Mouse (Mus musculus): ENCODE data around the gene Mrgprh. TPM values are rescaled to one million over a fixed set of nuclear protein-coding genes. Genes with fewer than 3 reads are reported as not detected.
A peak's percentile ranks its signal among the peaks of the same experiment; 100 is the strongest.

Gene Mrgprh
- polyA plus RNA-seq, 1 experiment = not detected

DNA sequence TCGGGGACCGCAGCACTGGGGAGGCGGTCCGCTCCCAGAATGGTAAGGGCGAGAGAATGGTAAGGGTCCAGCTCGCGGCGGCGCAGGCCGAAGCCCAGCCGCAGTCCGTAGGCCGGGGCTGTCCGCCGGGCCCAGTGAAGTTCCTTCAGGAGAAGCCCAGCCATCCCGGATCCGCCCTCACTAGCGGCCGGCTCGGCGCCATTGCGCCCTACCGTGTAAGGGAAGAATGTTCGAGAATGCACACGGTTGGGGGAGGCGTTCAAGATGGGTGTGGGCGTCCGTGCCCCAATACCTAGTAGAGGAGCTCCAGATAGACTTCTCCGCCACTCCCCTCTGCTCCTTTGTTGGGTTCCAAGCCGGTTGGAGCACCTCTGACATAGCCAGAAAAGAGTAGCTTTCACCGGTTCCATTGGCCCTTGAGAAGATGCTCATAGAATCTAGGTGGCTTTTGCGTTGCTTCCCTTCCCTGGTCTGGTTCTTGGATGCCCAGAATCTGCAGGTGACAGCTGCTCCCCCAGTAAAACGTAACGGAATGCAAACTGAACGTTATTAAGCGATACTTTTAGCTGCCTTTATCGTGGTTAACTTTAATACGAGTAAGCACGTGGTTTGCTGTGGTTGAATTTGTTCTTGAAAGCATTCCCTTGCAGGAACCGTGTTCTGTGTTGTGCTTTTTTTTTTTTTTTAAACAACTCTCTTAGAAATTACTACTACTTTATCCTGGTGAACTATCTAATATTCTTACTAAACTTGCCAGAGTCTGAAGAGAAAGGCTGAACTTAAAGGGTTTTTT lies 41.0 kb downstream of the Mrgprh start:
- no peak for TF ChIP-seq TCF12 (IDR thresholded peaks at IDR 0.05; ENCODE audit: insufficient read depth, poor library complexity, severe bottlenecking)
- TF ChIP-seq E2F4 (IDR thresholded peaks at IDR 0.05; ENCODE audit: insufficient read depth) = no peak
- no peak for TF ChIP-seq REST (IDR thresholded peaks at IDR 0.05; ENCODE audit: insufficient read depth, insufficient read length)
- no peak for TF ChIP-seq MAX (IDR thresholded peaks at IDR 0.05; ENCODE audit: low read depth)
- TF ChIP-seq CEBPB (IDR thresholded peaks at IDR 0.05; ENCODE audit: insufficient read depth, poor library complexity, severe bottlenecking) = no peak
- no peak for TF ChIP-seq POLR2AphosphoS2 (IDR thresholded peaks at IDR 0.05; ENCODE audit: insufficient read length, low read depth)
- TF ChIP-seq MYOG (IDR thresholded peaks at IDR 0.05; ENCODE audit: control insufficient read depth in 1 of 3, insufficient read depth in 1 of 3, insufficient read length in 2 of 3, low read depth in 2 of 3) = no peak
- no peak for TF ChIP-seq USF1 (IDR thresholded peaks at IDR 0.05; ENCODE audit: low read depth)
- no peak for TF ChIP-seq POLR2A (IDR thresholded peaks at IDR 0.05; ENCODE audit: insufficient read length, low read depth)
- TF ChIP-seq SRF (IDR thresholded peaks at IDR 0.05; ENCODE audit: control insufficient read depth, insufficient read length, low read depth) = no peak
- TF ChIP-seq TCF3 (IDR thresholded peaks at IDR 0.05; ENCODE audit: insufficient read length, low read depth) = no peak
- TF ChIP-seq MYOD1 (IDR thresholded peaks at IDR 0.05; ENCODE audit: control insufficient read depth in 1 of 3, insufficient read length in 2 of 3, low read depth in 2 of 3) = no peak
- peaks cover 46% of the 10 kb centered on the region for H3K36me3 ChIP-seq (ENCODE audit: control insufficient read depth, insufficient read depth)

DNA sequence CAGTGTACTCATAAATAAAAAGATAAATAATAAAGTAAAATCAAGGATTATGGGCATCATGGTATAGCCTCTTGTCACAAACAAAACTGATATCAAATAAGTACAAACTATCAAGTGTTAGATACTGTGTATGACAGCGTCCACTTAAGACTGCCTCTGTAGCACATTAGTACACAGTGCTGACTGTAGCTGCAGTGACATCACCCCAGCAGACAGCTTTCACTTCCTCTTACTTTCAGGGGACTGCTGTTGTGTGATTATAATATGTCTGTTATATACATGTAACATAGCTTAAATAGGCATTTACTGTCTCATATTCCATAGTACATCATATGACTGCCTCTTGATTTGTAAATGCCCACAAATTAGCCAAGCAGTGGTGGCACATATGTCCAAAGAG lies 45.2 kb downstream of the Mrgprh start:
- Histone ChIP-seq H3K79me2 (ENCODE audit: control insufficient read depth, insufficient read depth) (peaks cover 43% of the 10 kb centered on the region), H3K4me2 (ENCODE audit: low read depth) (no peak overlapping the region), H3ac (ENCODE audit: control insufficient read depth, insufficient read length) (no peak overlapping the region), H3K36me3 (ENCODE audit: control insufficient read depth, insufficient read depth) (peaks cover 69% of the 10 kb centered on the region), H3K4me3 (no peak overlapping the region), H3K27me3 (ENCODE audit: control insufficient read depth, insufficient read depth, insufficient read length) (no peaks in the 10 kb centered on the region)
- TF ChIP-seq USF1 (IDR thresholded peaks at IDR 0.05; ENCODE audit: low read depth) = no peak

More for the DNA sequence above, 41.0 kb downstream of the Mrgprh start:
- H3K27me3 ChIP-seq (ENCODE audit: control insufficient read depth, insufficient read depth, insufficient read length) = no peaks in the 10 kb centered on the region
- H3ac ChIP-seq (ENCODE audit: control insufficient read depth, insufficient read length) = peak overlapping the region; percentile 72
- H3K4me2 ChIP-seq (ENCODE audit: low read depth) = peak overlapping the region; percentile 84
- peak overlapping the region; percentile 95 for H3K4me3 ChIP-seq
- H3K79me2 ChIP-seq (ENCODE audit: control insufficient read depth, insufficient read depth) = peaks cover 60% of the 10 kb centered on the region

DNA sequence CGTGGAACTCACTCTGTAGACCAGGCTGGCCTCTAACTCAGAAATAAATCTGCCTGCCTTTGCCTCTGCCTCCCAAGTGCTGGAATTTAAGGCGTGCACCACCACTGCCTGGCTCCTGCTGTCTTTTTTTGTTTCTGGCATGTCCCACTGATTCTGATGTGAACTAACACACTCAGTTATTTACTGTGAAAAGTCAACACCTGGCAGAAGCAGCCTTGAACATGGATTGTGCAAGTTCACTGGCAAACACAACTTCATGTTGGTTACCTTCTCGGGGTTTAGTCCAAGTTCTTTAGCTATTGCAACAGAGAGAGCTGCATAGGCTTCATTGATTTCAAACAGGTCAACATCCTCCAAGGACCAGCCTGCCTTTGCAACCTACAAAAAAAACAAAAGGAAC lies 49.2 kb downstream of the Mrgprh start:
- no peak overlapping the region for H3ac ChIP-seq (ENCODE audit: control insufficient read depth, insufficient read length)
- no peaks in the 10 kb centered on the region for H3K27me3 ChIP-seq (ENCODE audit: control insufficient read depth, insufficient read depth, insufficient read length)
- peaks cover 52% of the 10 kb centered on the region for H3K36me3 ChIP-seq (ENCODE audit: control insufficient read depth, insufficient read depth)
- TF ChIP-seq MYOD1 (IDR thresholded peaks at IDR 0.05; ENCODE audit: control insufficient read depth in 1 of 3, insufficient read length in 2 of 3, low read depth in 2 of 3) = no peak
- no peak for TF ChIP-seq SRF (IDR thresholded peaks at IDR 0.05; ENCODE audit: control insufficient read depth, insufficient read length, low read depth)
- no peak for TF ChIP-seq MAX (IDR thresholded peaks at IDR 0.05; ENCODE audit: low read depth)
- no peak for TF ChIP-seq CEBPB (IDR thresholded peaks at IDR 0.05; ENCODE audit: insufficient read depth, poor library complexity, severe bottlenecking)
- no peak for TF ChIP-seq MYOG (IDR thresholded peaks at IDR 0.05; ENCODE audit: control insufficient read depth in 1 of 3, insufficient read depth in 1 of 3, insufficient read length in 2 of 3, low read depth in 2 of 3)
- no peak for TF ChIP-seq POLR2A (IDR thresholded peaks at IDR 0.05; ENCODE audit: insufficient read length, low read depth)
- no peak for TF ChIP-seq TCF12 (IDR thresholded peaks at IDR 0.05; ENCODE audit: insufficient read depth, poor library complexity, severe bottlenecking)
- TF ChIP-seq POLR2AphosphoS2 (IDR thresholded peaks at IDR 0.05; ENCODE audit: insufficient read length, low read depth) = no peak
- no peak for TF ChIP-seq TCF3 (IDR thresholded peaks at IDR 0.05; ENCODE audit: insufficient read length, low read depth)
- no peak for TF ChIP-seq USF1 (IDR thresholded peaks at IDR 0.05; ENCODE audit: low read depth)
- no peak for TF ChIP-seq E2F4 (IDR thresholded peaks at IDR 0.05; ENCODE audit: insufficient read depth)
- no peak for TF ChIP-seq REST (IDR thresholded peaks at IDR 0.05; ENCODE audit: insufficient read depth, insufficient read length)
- H3K4me2 ChIP-seq (ENCODE audit: low read depth) = no peak overlapping the region
- peaks cover 5% of the 10 kb centered on the region for H3K79me2 ChIP-seq (ENCODE audit: control insufficient read depth, insufficient read depth)
- H3K4me3 ChIP-seq = no peak overlapping the region

DNA sequence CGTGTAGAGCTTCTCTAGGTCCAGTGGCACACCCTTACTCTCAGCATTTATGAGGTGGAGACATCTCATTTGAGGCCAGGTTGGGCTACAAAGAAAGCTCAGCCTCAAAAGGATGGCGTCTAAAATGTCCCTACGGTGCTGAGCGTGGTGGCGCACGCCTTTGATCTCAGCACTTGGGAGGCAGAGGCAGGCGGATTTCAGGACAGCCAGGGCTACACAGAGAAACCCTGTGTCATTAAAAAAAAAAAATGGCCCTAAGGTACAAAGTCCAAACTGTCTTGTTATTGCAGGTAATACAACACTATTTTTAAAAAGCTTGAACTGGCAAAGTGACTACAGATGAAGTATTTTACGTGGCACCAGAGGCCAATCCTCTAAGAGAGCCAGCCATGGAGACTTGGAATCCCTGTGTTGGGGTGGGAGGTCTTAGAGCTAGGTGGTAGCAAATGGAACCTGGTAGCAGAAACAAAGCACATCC lies 49.9 kb downstream of the Mrgprh start:
- Histone ChIP-seq H3ac (ENCODE audit: control insufficient read depth, insufficient read length) (no peak overlapping the region), H3K27me3 (ENCODE audit: control insufficient read depth, insufficient read depth, insufficient read length) (no peaks in the 10 kb centered on the region), H3K79me2 (ENCODE audit: control insufficient read depth, insufficient read depth) (no peaks in the 10 kb centered on the region), H3K36me3 (ENCODE audit: control insufficient read depth, insufficient read depth) (peaks cover 44% of the 10 kb centered on the region), H3K4me2 (ENCODE audit: low read depth) (no peak overlapping the region), H3K4me3 (no peak overlapping the region)
- TF ChIP-seq REST (IDR thresholded peaks at IDR 0.05; ENCODE audit: insufficient read depth, insufficient read length) = no peak
- TF ChIP-seq POLR2AphosphoS2 (IDR thresholded peaks at IDR 0.05; ENCODE audit: insufficient read length, low read depth) = peak; percentile 25

Other genes starting within 250 kb of the Mrgprh start
- not detected for gene Slc22a1, start 200.2 kb upstream of the Mrgprh start, polyA plus RNA-seq (2012; fragmentation: generic; extraction: Trizol)
- 21.6 TPM for gene Igf2r, start 106.4 kb upstream of the Mrgprh start, polyA plus RNA-seq (2012; fragmentation: generic; extraction: Trizol)
- 0.10 TPM for gene Mas1, start 7.9 kb upstream of the Mrgprh start, polyA plus RNA-seq (2012; fragmentation: generic; extraction: Trizol)
- gene Pnldc1, start 34.2 kb downstream of the Mrgprh start, polyA plus RNA-seq (2012; fragmentation: generic; extraction: Trizol) = 0.05 TPM
- 237 TPM for gene Tcp1, start 39.7 kb downstream of the Mrgprh start, polyA plus RNA-seq (2012; fragmentation: generic; extraction: Trizol)
- gene Mrpl18, start 40.3 kb downstream of the Mrgprh start, polyA plus RNA-seq (2012; fragmentation: generic; extraction: Trizol) = 64.1 TPM
- gene Acat3, start 64.6 kb downstream of the Mrgprh start, polyA plus RNA-seq (2012; fragmentation: generic; extraction: Trizol) = 0.76 TPM
- 81.9 TPM for gene Acat2, start 84.7 kb downstream of the Mrgprh start, polyA plus RNA-seq (2012; fragmentation: generic; extraction: Trizol)
- 21.3 TPM for gene Wtap, start 118.1 kb downstream of the Mrgprh start, polyA plus RNA-seq (2012; fragmentation: generic; extraction: Trizol)
- gene Sod2, start 130.8 kb downstream of the Mrgprh start, polyA plus RNA-seq (2012; fragmentation: generic; extraction: Trizol) = 172 TPM
- not detected for gene Gpr31b, start 176.3 kb downstream of the Mrgprh start, polyA plus RNA-seq (2012; fragmentation: generic; extraction: Trizol)
- not detected for gene Tcp10b, start 185.1 kb downstream of the Mrgprh start, polyA plus RNA-seq (2012; fragmentation: generic; extraction: Trizol)

All from myocyte (in vitro differentiated cells).